8 mouse cellular contexts compared by ENCODE assay signal in genomic region chr15:82898141-82898739, GRCm38 (mm10).
A peak's percentile ranks its signal among the peaks of the same experiment; 100 is the strongest.
DNase-seq lines count a peak whose midpoint lies in the region; ATAC-seq and TF ChIP-seq lines count a peak whose summit lies in the region.

No protein-coding gene starts in this region.

- no peak for ATAC-seq in heart, embryonic 13.5 days (ENCODE audit: extremely low read depth, insufficient number of reproducible peaks, low FRiP score, low TSS enrichment)
- no peak for ATAC-seq in forebrain, embryonic 15.5 days (replicated peaks)
- no peak for ATAC-seq in liver, embryonic 16.5 days (ENCODE audit: low read depth)

- H3K4me3 ChIP-seq in heart, embryonic 13.5 days, result peak overlapping the region; percentile 100
- H3K4me3 ChIP-seq in E14TG2a.4 (replicated peaks; ENCODE audit: low read length), result peak overlapping the region; percentile 97
- peak overlapping the region; percentile 98 for H3K4me3 ChIP-seq in forebrain, embryonic 15.5 days
- peak overlapping the region; percentile 97 for H3K4me3 ChIP-seq in liver, embryonic 16.5 days (ENCODE audit: low read depth, low read length)

- 20% methylated on average over 11 of the region's 11 CpGs for WGBS in heart, embryonic 13.5 days
- 14% methylated on average over 11 of the region's 11 CpGs for WGBS in forebrain, embryonic 15.5 days
- 24% methylated on average over 11 of the region's 11 CpGs for WGBS in liver, embryonic 16.5 days (ENCODE audit: insufficient replicate concordance)

- peak overlapping the region; percentile 97 for H3K9ac ChIP-seq in heart, embryonic 13.5 days
- H3K9ac ChIP-seq in forebrain, embryonic 15.5 days (replicated peaks), result peak overlapping the region; percentile 95
- peak overlapping the region; percentile 95 for H3K9ac ChIP-seq in liver, embryonic 16.5 days (ENCODE audit: low read depth, low read length)

- no peaks in the 10 kb centered on the region for H3K36me3 ChIP-seq in heart, embryonic 13.5 days
- H3K36me3 ChIP-seq in E14TG2a.4 (ENCODE audit: insufficient read depth, low read length), result peaks cover 17% of the 10 kb centered on the region
- no peaks in the 10 kb centered on the region for H3K36me3 ChIP-seq in forebrain, embryonic 15.5 days
- no peaks in the 10 kb centered on the region for H3K36me3 ChIP-seq in liver, embryonic 16.5 days (ENCODE audit: control insufficient read depth, insufficient read depth)

- no peaks in the 10 kb centered on the region; the same call in 1 of the 2 replicates for H3K27me3 ChIP-seq in heart, embryonic 13.5 days (replicated peaks)
- H3K27me3 ChIP-seq in E14TG2a.4 (ENCODE audit: insufficient read depth, low read length), result no peaks in the 10 kb centered on the region
- H3K27me3 ChIP-seq in forebrain, embryonic 15.5 days, result no peaks in the 10 kb centered on the region
- H3K27me3 ChIP-seq in liver, embryonic 16.5 days (ENCODE audit: control insufficient read depth, insufficient read depth, low read depth, low read length), result no peaks in the 10 kb centered on the region

- no peaks in the 10 kb centered on the region for H3K9me3 ChIP-seq in heart, embryonic 13.5 days
- no peaks in the 10 kb centered on the region for H3K9me3 ChIP-seq in E14TG2a.4 (ENCODE audit: low read length)
- no peaks in the 10 kb centered on the region for H3K9me3 ChIP-seq in forebrain, embryonic 15.5 days
- H3K9me3 ChIP-seq in liver, embryonic 16.5 days (replicated peaks; ENCODE audit: control insufficient read depth, low read length), result no peaks in the 10 kb centered on the region

- peak overlapping the region; percentile 98 for H3K4me2 ChIP-seq in heart, embryonic 13.5 days
- peak overlapping the region; percentile 76 for H3K4me2 ChIP-seq in forebrain, embryonic 15.5 days (replicated peaks)
- H3K4me2 ChIP-seq in liver, embryonic 16.5 days (ENCODE audit: low read depth, low read length), result peak overlapping the region; percentile 93

- TF ChIP-seq CTCF in E14TG2a.4 (conservative IDR thresholded peaks at IDR 0.05; ENCODE audit: low read length), result no peak

- H3K27ac ChIP-seq in heart, embryonic 13.5 days (replicated peaks), result no peak overlapping the region
- peak overlapping the region; percentile 96; the same call in 1 of the 2 replicates for H3K27ac ChIP-seq in forebrain, embryonic 15.5 days (replicated peaks)
- H3K27ac ChIP-seq in liver, embryonic 16.5 days (ENCODE audit: low read length), result peak overlapping the region; percentile 91

- peaks cover 54% of the 10 kb centered on the region for H3K4me1 ChIP-seq in heart, embryonic 13.5 days
- peaks cover 79% of the 10 kb centered on the region for H3K4me1 ChIP-seq in E14TG2a.4 (replicated peaks; ENCODE audit: low read depth, low read length)
- H3K4me1 ChIP-seq in forebrain, embryonic 15.5 days, result peaks cover 44% of the 10 kb centered on the region
- H3K4me1 ChIP-seq in liver, embryonic 16.5 days (ENCODE audit: control insufficient read depth, low read depth, low read length), result peaks cover 18% of the 10 kb centered on the region

- DNase-seq in heart, adult 9 months (ENCODE audit: low spot score in 2 of 2), result no peak
- DNase-seq in adipocyte (ENCODE audit: low spot score), result no peak
- DNase-seq in cerebellum, adult 8-10 months, result no peak
- no peak for DNase-seq in layer of hippocampus, adult 9-10 months (ENCODE audit: low spot score)
